Comparison of ENCODE assay signal across 17 mouse cellular contexts in the genomic region with DNA sequence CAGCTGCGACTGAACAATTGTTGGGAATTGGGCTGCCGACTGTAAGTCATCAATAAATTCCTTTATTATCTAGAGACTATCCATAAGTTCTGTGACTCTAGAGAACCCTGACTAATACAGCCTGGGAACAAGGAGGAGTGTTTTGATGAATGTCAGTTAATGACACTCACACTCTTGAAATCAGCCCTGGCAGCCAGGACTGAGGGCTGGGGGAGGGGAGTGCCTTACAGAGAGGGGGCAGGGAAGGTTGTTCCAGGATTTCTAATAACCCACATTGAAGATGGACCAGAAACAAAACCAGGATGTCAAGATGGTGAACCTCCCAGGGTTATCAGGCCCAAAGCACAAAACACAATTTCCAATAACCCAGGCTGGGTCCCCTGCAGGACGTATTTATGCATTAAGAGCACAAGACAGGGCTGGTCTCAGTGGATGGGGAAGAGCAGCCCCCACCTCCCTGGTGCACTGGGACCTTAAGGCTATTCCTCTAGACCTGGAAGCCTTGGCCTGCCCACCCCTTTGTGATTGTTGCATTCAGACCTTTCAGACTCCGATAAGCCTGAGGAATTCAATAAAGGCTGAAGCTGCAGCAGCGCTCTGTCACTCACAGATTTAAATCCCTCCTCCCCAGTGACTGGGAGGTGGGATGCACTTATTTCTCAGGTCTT.
DNase-seq lines count a peak whose midpoint lies in the region; ATAC-seq and TF ChIP-seq lines count a peak whose summit lies in the region.
"Had no signal": no experiment of that assay in that cellular context is flagged by ENCODE, and none has a peak within 500 bp of the region (broad histone marks: within the 10 kb centered on the region; RNA-seq: fewer than 3 reads in every experiment).

No protein-coding gene starts in this region.

- H3K9ac ChIP-seq in midbrain, embryonic 11.5 days (ENCODE audit: low read length): 0 out of 2 replicates have a peak overlapping the region, but pooled peaks have one; percentile 9
- H3K9ac ChIP-seq: limb, embryonic 13.5 days; liver, embryonic 15.5 days; stomach, embryonic 15.5 days had no signal

- H3K36me3 ChIP-seq in hindbrain, embryonic 10.5 days: no peaks in the 10 kb centered on the region
- no peaks in the 10 kb centered on the region for H3K36me3 ChIP-seq in midbrain, embryonic 11.5 days (ENCODE audit: control insufficient read depth, insufficient read depth, low read length)
- H3K36me3 ChIP-seq: limb, embryonic 13.5 days; liver, embryonic 15.5 days; stomach, embryonic 15.5 days had no signal

- H3K9me3 ChIP-seq in hindbrain, embryonic 10.5 days: no peaks in the 10 kb centered on the region
- H3K9me3 ChIP-seq in midbrain, embryonic 11.5 days (ENCODE audit: control insufficient read depth, low read length): no peaks in the 10 kb centered on the region
- H3K9me3 ChIP-seq: limb, embryonic 13.5 days; liver, embryonic 15.5 days; megakaryocyte, embryonic 14.5 days; stomach, embryonic 15.5 days had no signal

- peaks cover 4% of the 10 kb centered on the region for H3K27me3 ChIP-seq in hindbrain, embryonic 10.5 days (ENCODE audit: insufficient read depth, poor library complexity, severe bottlenecking)
- H3K27me3 ChIP-seq in midbrain, embryonic 11.5 days (ENCODE audit: control insufficient read depth, insufficient read depth, low read length): no peaks in the 10 kb centered on the region
- H3K27me3 ChIP-seq: limb, embryonic 13.5 days; liver, embryonic 15.5 days; stomach, embryonic 15.5 days had no signal

- no peak for TF ChIP-seq CTCF in layer of hippocampus, adult 2 months (conservative IDR thresholded peaks at IDR 0.05)

- H3K4me1 ChIP-seq in hindbrain, embryonic 10.5 days (replicated peaks): peaks cover 16% of the 10 kb centered on the region
- H3K4me1 ChIP-seq in midbrain, embryonic 11.5 days (ENCODE audit: control insufficient read depth, insufficient read depth, low read length): peaks cover 10% of the 10 kb centered on the region
- H3K4me1 ChIP-seq: limb, embryonic 13.5 days; liver, embryonic 15.5 days; megakaryocyte, embryonic 14.5 days; stomach, embryonic 15.5 days had no signal

- no peak overlapping the region for H3K4me3 ChIP-seq in layer of hippocampus, adult 2 months
- H3K4me3 ChIP-seq in hindbrain, embryonic 10.5 days: no peak overlapping the region
- H3K4me3 ChIP-seq in midbrain, embryonic 11.5 days (ENCODE audit: low read depth, low read length): no peak overlapping the region
- H3K4me3 ChIP-seq: limb, embryonic 13.5 days; liver, embryonic 15.5 days; megakaryocyte, embryonic 14.5 days; stomach, embryonic 15.5 days had no signal

- peak; percentile 80 for ATAC-seq in midbrain, embryonic 11.5 days (ENCODE audit: low FRiP score)
- ATAC-seq in inflammation-experienced regulatory T-cells, adult 6 months: no peak

- no peak overlapping the region for H3K4me2 ChIP-seq in midbrain, embryonic 11.5 days
- H3K4me2 ChIP-seq: limb, embryonic 13.5 days; liver, embryonic 15.5 days; stomach, embryonic 15.5 days had no signal

- WGBS in hindbrain, embryonic 10.5 days: 25% methylated on average over 4 of the region's 5 CpGs
- 16% methylated on average over 4 of the region's 5 CpGs for WGBS in midbrain, embryonic 11.5 days

- peak overlapping the region; percentile 32; the same call in 1 of the 2 replicates for H3K27ac ChIP-seq in layer of hippocampus, adult 2 months
- H3K27ac ChIP-seq in hindbrain, embryonic 10.5 days: peak overlapping the region; percentile 62; the same call in 1 of the 2 replicates
- no peak overlapping the region for H3K27ac ChIP-seq in midbrain, embryonic 11.5 days (ENCODE audit: low read depth, low read length)
- H3K27ac ChIP-seq: limb, embryonic 13.5 days; liver, embryonic 15.5 days; stomach, embryonic 15.5 days had no signal

- intact Hi-C loops in gastrocnemius, postnatal 14 days (cut with DNase I; ENCODE audit: low total_unique reads): no loop called here

- no peak for DNase-seq in layer of hippocampus, adult 2 months (ENCODE audit: low spot score in 2 of 2)
- no peak for DNase-seq in layer of hippocampus, postnatal 10 days (ENCODE audit: low spot score in 2 of 2)
- peak; percentile 15 for DNase-seq in hindbrain, embryonic 10.5 days (ENCODE audit: low spot score)
- peak; percentile 88 for DNase-seq in midbrain, embryonic 11.5 days (ENCODE audit: low spot score, missing footprints)
- DNase-seq in gastrocnemius, postnatal 14 days: no peak
- DNase-seq in natural killer cell, adult 2 months (ENCODE audit: low spot score in 2 of 2): no peak
- DNase-seq: cerebellum, adult 11-12 months; cerebellum, postnatal 36 days; gastrocnemius, postnatal 36 days; kidney, adult 8-10 months; lung, postnatal 10 days; thymus, postnatal 14 days had no signal

Comparison
In these comparisons a context has a peak if more than half of its experiments do, and no peak if none do; other contexts are left out.
1. DNase-seq: peak in hindbrain, embryonic 10.5 days (single experiment) and midbrain, embryonic 11.5 days (single experiment); none in layer of hippocampus, adult 2 months (0 of 2), layer of hippocampus, postnatal 10 days (0 of 2), gastrocnemius, postnatal 14 days (single experiment) and natural killer cell, adult 2 months (0 of 2).